Mouse (Mus musculus) limb, embryonic 14.5 days (tissue): ENCODE measurements at regions not wholly inside any gene's neighbourhood (a gene's known extent, or its start where the extent isn't known, plus 50 kb on each side); places are given as distances from the start of the nearest gene placed in this dataset.

Experiments used
- ATAC-seq: fragments of 200-750 bp; cut with Nextera tagmentation; 2 replicates; pipeline ENCODE4 v1.8.0; 2017; ENCODE audit warnings: low read depth, moderate number of reproducible peaks, moderate TSS enrichment; ENCODE audit not compliant: low FRiP score
- DNase-seq: peaks from one replicate; pipeline ENCODE4 v3.0.0-alpha.2; 2015; ENCODE audit warnings: low spot score
- H3K27ac ChIP-seq: fragments of 300-500 bp; sonication (generic); replicated peaks from 2 replicates; pipeline ENCODE4 v1.5.1; 2014; ENCODE audit warnings: low read depth, mild to moderate bottlenecking, low read length, moderate library complexity, mixed read lengths
- H3K27me3 ChIP-seq: fragments of 300-500 bp; sonication (generic); 2 replicates; pipeline ENCODE4 v1.6.1; 2014; ENCODE audit warnings: low read length, mixed read lengths; ENCODE audit not compliant: control insufficient read depth, insufficient read depth
- H3K36me3 ChIP-seq: fragments of 300-500 bp; sonication (generic); 2 replicates; pipeline ENCODE4 v1.6.1; 2014; ENCODE audit warnings: mild to moderate bottlenecking, low read length, moderate library complexity, mixed read lengths; ENCODE audit not compliant: control insufficient read depth, insufficient read depth
- H3K4me1 ChIP-seq: fragments of 300-500 bp; sonication (generic); 2 replicates; pipeline ENCODE4 v1.6.1; 2014; ENCODE audit warnings: antibody characterized with exemption, low read length, mixed read lengths; ENCODE audit not compliant: control insufficient read depth, insufficient read depth
- H3K4me2 ChIP-seq: fragments of 300-500 bp; sonication (generic); replicated peaks from 2 replicates; pipeline ENCODE4 v1.6.1; 2014; ENCODE audit warnings: low read depth, mild to moderate bottlenecking, low read length, moderate library complexity; ENCODE audit not compliant: severe bottlenecking
- H3K4me3 ChIP-seq: fragments of 300-500 bp; sonication (generic); replicated peaks from 2 replicates; pipeline ENCODE4 v1.5.1; 2014; ENCODE audit warnings: low read length
- H3K9ac ChIP-seq: fragments of 300-500 bp; sonication (generic); 2 replicates; pipeline ENCODE4 v1.6.1; 2014; ENCODE audit warnings: mild to moderate bottlenecking, low read depth, low read length, moderate library complexity; ENCODE audit not compliant: severe bottlenecking
- H3K9me3 ChIP-seq: fragments of 300-500 bp; sonication (generic); 2 replicates; pipeline ENCODE4 v1.6.1; 2016; ENCODE audit warnings: low read length; ENCODE audit not compliant: control insufficient read depth
- POLR2A ChIP-seq: fragments of 200-500 bp; IDR thresholded peaks from 2 replicates; pipeline ENCODE4 v1.8.0; 2012; ENCODE audit warnings: inconsistent platforms, mild to moderate bottlenecking, moderate library complexity, borderline replicate concordance; ENCODE audit not compliant: insufficient read depth, insufficient read length; ENCODE audit errors: extremely low read depth
- WGBS: fragments of 180-500 bp; shearing (Covaris S2); extraction: QIAGEN DNeasy Blood & Tissue Kit; methylation state at CpG from one replicate; pipeline ENCODE4 v1.1.7; 2014; 5-methylcytosine and 5-hydroxymethylcytosine counted together

- no peak for TF ChIP-seq POLR2A
- no peak overlapping the region for H3K27ac ChIP-seq
- H3K4me3 ChIP-seq = no peak overlapping the region
- no peaks in the 10 kb centered on the region for H3K27me3 ChIP-seq
- ATAC-seq (no peak), DNase-seq (no peak)
- no peaks in the 10 kb centered on the region for H3K36me3 ChIP-seq
- no peaks in the 10 kb centered on the region for H3K9me3 ChIP-seq
- WGBS = 65% methylated on average over 4 of the region's 4 CpGs
- H3K4me1 ChIP-seq = no peaks in the 10 kb centered on the region
- no peak overlapping the region for H3K4me2 ChIP-seq
- no peak overlapping the region for H3K9ac ChIP-seq
Measured at GRCm38 (mm10) chr7:83516295-83516694, 68.4 kb upstream of the Tmc3 start.

- ATAC-seq (no peak), DNase-seq (no peak)
- Histone ChIP-seq H3K36me3 (no peaks in the 10 kb centered on the region), H3K9me3 (no peaks in the 10 kb centered on the region), H3K4me1 (no peaks in the 10 kb centered on the region), H3K27ac (no peak overlapping the region), H3K4me2 (no peak overlapping the region), H3K4me3 (no peak overlapping the region), H3K27me3 (no peaks in the 10 kb centered on the region), H3K9ac (no peak overlapping the region)
- no peak for TF ChIP-seq POLR2A
- WGBS = 90% methylated on average over 7 of the region's 7 CpGs
Measured at GRCm38 (mm10) chr7:83521511-83521910, 63.2 kb upstream of the Tmc3 start.
